In genomic region chr2:118775846-118776245, GRCm38 (mm10) we compare ENCODE assay signal across 10 mouse cellular contexts. TPM values are rescaled to one million over a fixed set of nuclear protein-coding genes. Genes with fewer than 3 reads are reported as not detected.
DNase-seq lines count a peak whose midpoint lies in the region; ATAC-seq and TF ChIP-seq lines count a peak whose summit lies in the region.
"Had no signal": no experiment of that assay in that cellular context is flagged by ENCODE, and none has a peak within 500 bp of the region (broad histone marks: within the 10 kb centered on the region; RNA-seq: fewer than 3 reads in every experiment).

No protein-coding gene starts in this region.

- WGBS in heart, postnatal 0 days = 70% methylated on average over 3 of the region's 4 CpGs
- WGBS in cerebellum, adult 2 months = 2% methylated on average over 4 of the region's 4 CpGs

- H3K9ac ChIP-seq in heart, postnatal 0 days (replicated peaks; ENCODE audit: low read depth, low read length) = no peak overlapping the region

- 0 out of 2 replicates have a peak, but pooled peaks cover 4% of the 10 kb centered on the region for H3K27me3 ChIP-seq in heart, postnatal 0 days (ENCODE audit: control insufficient read depth, insufficient read depth, low read length)
- H3K27me3 ChIP-seq in cerebellum, adult 2 months (ENCODE audit: control insufficient read depth, insufficient read depth, low read length) = no peaks in the 10 kb centered on the region

- 0 out of 2 replicates have a peak, but pooled peaks have one; percentile 20 for TF ChIP-seq POLR2A in cerebellum, adult 2 months (IDR thresholded peaks at IDR 0.05; ENCODE audit: borderline replicate concordance, insufficient read depth, low read length)

- no peak overlapping the region for H3K4me2 ChIP-seq in heart, postnatal 0 days (ENCODE audit: low read depth, low read length)

- DNase-seq in heart, postnatal 0 days (ENCODE audit: low spot score) = no peak
- no peak for DNase-seq in heart, adult 8-10 months (ENCODE audit: low spot score)
- DNase-seq in 3134 (ENCODE audit: extremely low read depth, insufficient read length, low spot score) = peak; percentile 71
- peak; percentile 73 to 84 for DNase-seq in cerebellum, adult 2 months
- DNase-seq in layer of hippocampus, postnatal 36 days = peak; percentile 61 to 64
- DNase-seq in gastrocnemius, postnatal 10 days = no peak
- DNase-seq in adrenal gland, postnatal 25 days = no peak
- no peak for DNase-seq in ovary, postnatal 10 days (ENCODE audit: low spot score)

- H3K27ac ChIP-seq in heart, postnatal 0 days (ENCODE audit: low read depth) = peak overlapping the region; percentile 2; the same call in 1 of the 2 replicates
- H3K27ac ChIP-seq in cerebellum, adult 2 months (ENCODE audit: insufficient read depth, low read length) = peak overlapping the region; percentile 85
- H3K27ac ChIP-seq: kidney, postnatal 0 days had no signal

- H3K4me3 ChIP-seq in heart, postnatal 0 days (ENCODE audit: low read depth, low read length) = no peak overlapping the region
- no peak overlapping the region for H3K4me3 ChIP-seq in cerebellum, adult 2 months (replicated peaks; ENCODE audit: insufficient read depth, low read depth, low read length)

- H3K4me1 ChIP-seq in heart, postnatal 0 days (ENCODE audit: control insufficient read depth, insufficient read depth) = no peaks in the 10 kb centered on the region
- peaks cover 17% of the 10 kb centered on the region for H3K4me1 ChIP-seq in cerebellum, adult 2 months (ENCODE audit: control insufficient read depth, insufficient read depth, low read length)

- no peak for TF ChIP-seq CTCF in heart, postnatal 0 days (IDR thresholded peaks at IDR 0.05; ENCODE audit: low read depth)
- TF ChIP-seq CTCF in cerebellum, adult 2 months (IDR thresholded peaks at IDR 0.05; ENCODE audit: borderline replicate concordance, insufficient read depth, low read depth, low read length) = no peak

- peak; percentile 44; the same call in 1 of the 2 replicates for ATAC-seq in heart, postnatal 0 days (ENCODE audit: insufficient read depth, low read depth)

- no peak for TF ChIP-seq EP300 in heart, postnatal 0 days (IDR thresholded peaks at IDR 0.05; ENCODE audit: low read depth)

- no peaks in the 10 kb centered on the region for H3K9me3 ChIP-seq in heart, postnatal 0 days (replicated peaks; ENCODE audit: control insufficient read depth, low read length)

- H3K36me3 ChIP-seq in heart, postnatal 0 days (replicated peaks; ENCODE audit: control insufficient read depth, insufficient read depth, low read length) = no peaks in the 10 kb centered on the region

RNA-seq across cellular contexts. Expression of gene Phgr1, which starts 3.3 kb away (rescaled TPM):
- not detected in 2 replicates for total RNA-seq in heart, postnatal 0 days (2014; rRNA removed; ENCODE audit: low replicate concordance)
- not detected in 2 replicates for polyA plus RNA-seq in heart, postnatal 0 days (2015; fragmentation: Nextera tagmentation; extraction: Ambion mirVana)
- total RNA-seq in heart, adult 8-10 months (2022) = not detected
- not detected in 2 replicates for polyA plus RNA-seq in cerebellum, adult 2 months (2012; rRNA removed)
- total RNA-seq in layer of hippocampus, postnatal 36 days (2021) = not detected
- not detected for total RNA-seq in gastrocnemius, postnatal 10 days (2021)
- not detected in 2 replicates for total RNA-seq in adrenal gland, postnatal 25 days (2021)
- total RNA-seq: adrenal gland, postnatal 4 days had no signal
- polyA plus RNA-seq: kidney, postnatal 0 days had no signal

RNA-seq across cellular contexts. Expression of gene Disp2, which starts 3.7 kb away (rescaled TPM):
- 0.19 and 0.38 TPM in 2 replicates for total RNA-seq in heart, postnatal 0 days (2014; rRNA removed; ENCODE audit: low replicate concordance)
- 0.03 and 0.07 TPM in 2 replicates for polyA plus RNA-seq in heart, postnatal 0 days (2015; fragmentation: Nextera tagmentation; extraction: Ambion mirVana)
- under 1 TPM in 3 of 4 experiments, not detected in 1; 0.09 to 0.14 (median 0.09) TPM for total RNA-seq in heart, adult 8-10 months (2022)
- 212 and 227 TPM in 2 replicates for polyA plus RNA-seq in cerebellum, adult 2 months (2012; rRNA removed)
- 100 to 1,000 TPM; 267 to 273 TPM for total RNA-seq in layer of hippocampus, postnatal 36 days (2021)
- total RNA-seq in gastrocnemius, postnatal 10 days (2021) = under 1 TPM; 0.34 to 0.35 TPM
- 23.0 and 37.8 TPM in 2 replicates for total RNA-seq in adrenal gland, postnatal 25 days (2021)

RNA-seq across cellular contexts. Expression of gene Ccdc9b, which starts 13.4 kb away (rescaled TPM):
- 5.7 and 6.8 TPM in 2 replicates for total RNA-seq in heart, postnatal 0 days (2014; rRNA removed; ENCODE audit: low replicate concordance)
- polyA plus RNA-seq in heart, postnatal 0 days (2015; fragmentation: Nextera tagmentation; extraction: Ambion mirVana) = 3.3 and 3.4 TPM in 2 replicates
- total RNA-seq in heart, adult 8-10 months (2022) = 10 to 100 TPM; 24.6 to 38.6 (median 29.6) TPM
- polyA plus RNA-seq in cerebellum, adult 2 months (2012; rRNA removed) = 8.3 and 8.5 TPM in 2 replicates
- 1 to 10 TPM; 6.4 to 6.5 TPM for total RNA-seq in layer of hippocampus, postnatal 36 days (2021)
- 1 to 10 TPM; 5.7 to 8.5 TPM for total RNA-seq in gastrocnemius, postnatal 10 days (2021)
- total RNA-seq in adrenal gland, postnatal 25 days (2021) = 6.1 and 8.1 TPM in 2 replicates

RNA-seq across cellular contexts. Expression of gene Inafm2, which starts 30.3 kb away (rescaled TPM):
- total RNA-seq in heart, postnatal 0 days (2014; rRNA removed; ENCODE audit: low replicate concordance) = 39.4 and 44.2 TPM in 2 replicates
- 39.9 and 48.4 TPM in 2 replicates for polyA plus RNA-seq in heart, postnatal 0 days (2015; fragmentation: Nextera tagmentation; extraction: Ambion mirVana)
- total RNA-seq in heart, adult 8-10 months (2022) = 10 to 100 TPM; 33.0 to 45.2 (median 33.9) TPM
- 21.8 and 22.0 TPM in 2 replicates for polyA plus RNA-seq in cerebellum, adult 2 months (2012; rRNA removed)
- total RNA-seq in layer of hippocampus, postnatal 36 days (2021) = 10 to 100 TPM; 64.8 to 66.9 TPM
- total RNA-seq in gastrocnemius, postnatal 10 days (2021) = 1 to 10 TPM; 6.0 to 8.6 TPM
- total RNA-seq in adrenal gland, postnatal 25 days (2021) = 33.9 and 37.3 TPM in 2 replicates

RNA-seq across cellular contexts. Expression of gene Knstrn, which starts 38.0 kb away (rescaled TPM):
- 19.8 and 28.0 TPM in 2 replicates for total RNA-seq in heart, postnatal 0 days (2014; rRNA removed; ENCODE audit: low replicate concordance)
- 36.4 and 39.9 TPM in 2 replicates for polyA plus RNA-seq in heart, postnatal 0 days (2015; fragmentation: Nextera tagmentation; extraction: Ambion mirVana)
- total RNA-seq in heart, adult 8-10 months (2022) = 1 to 10 TPM in 2 of 4 experiments, under 1 TPM in 2; 0.22 to 1.1 (median 0.79) TPM
- 1.6 and 2.1 TPM in 2 replicates for polyA plus RNA-seq in cerebellum, adult 2 months (2012; rRNA removed)
- 1 to 10 TPM; 1.5 to 2.2 TPM for total RNA-seq in layer of hippocampus, postnatal 36 days (2021)
- total RNA-seq in gastrocnemius, postnatal 10 days (2021) = 10 to 100 TPM in 1 of 2 experiments, 1 to 10 TPM in 1; 9.4 to 10.0 TPM
- total RNA-seq in adrenal gland, postnatal 25 days (2021) = 7.6 and 10.7 TPM in 2 replicates

Comparison
In these comparisons a context has a peak if more than half of its experiments do, and no peak if none do; other contexts are left out.
1. DNase-seq: peak in 3134 (single experiment), cerebellum, adult 2 months (2 of 2) and layer of hippocampus, postnatal 36 days (2 of 2); none in heart, postnatal 0 days (single experiment), heart, adult 8-10 months (single experiment), gastrocnemius, postnatal 10 days (single experiment), adrenal gland, postnatal 25 days (single experiment) and ovary, postnatal 10 days (single experiment).
2. RNA of gene Disp2, which starts 3.7 kb away (total RNA-seq): 267 to 273 TPM in layer of hippocampus, postnatal 36 days and 23.0 to 37.8 TPM in adrenal gland, postnatal 25 days; 0.19 to 0.38 TPM in heart, postnatal 0 days, 0.34 to 0.35 TPM in gastrocnemius, postnatal 10 days and 0.09 to 0.14 TPM in heart, adult 8-10 months; every median in the first group is over 10 times any median in the second.